Mouse (Mus musculus) frontal cortex, postnatal 14 days (tissue): Measurements from ENCODE around the gene Smoc2.

ENCODE experiments used
- DNase-seq, 2 experiments: peaks; one replicate each; pipeline ENCODE4 v3.0.0; 2022; ENCODE audit warnings: low spot score in 2 of 2

Smoc2 gene

DNA sequence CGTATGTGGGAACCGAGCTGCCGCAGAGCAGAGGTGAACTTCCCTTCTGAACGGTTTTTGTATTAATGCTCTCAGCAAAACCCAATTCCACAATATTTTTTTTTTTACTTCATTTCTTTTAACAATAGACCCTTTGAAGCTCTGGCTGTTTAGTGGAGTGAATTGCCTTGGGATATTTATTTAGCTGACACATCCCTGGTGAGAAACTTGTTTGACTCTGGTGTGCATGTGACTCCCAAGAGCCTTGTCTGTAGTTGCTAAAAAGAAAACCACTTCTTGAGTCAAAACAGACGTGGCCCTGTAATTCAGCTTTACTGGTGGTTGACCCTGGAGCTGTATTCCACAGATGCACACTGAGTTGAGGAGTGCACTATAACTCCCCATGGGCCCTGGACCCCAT, 135.2 kb downstream of the Smoc2 start:
- DNase-seq = no peak

DNA sequence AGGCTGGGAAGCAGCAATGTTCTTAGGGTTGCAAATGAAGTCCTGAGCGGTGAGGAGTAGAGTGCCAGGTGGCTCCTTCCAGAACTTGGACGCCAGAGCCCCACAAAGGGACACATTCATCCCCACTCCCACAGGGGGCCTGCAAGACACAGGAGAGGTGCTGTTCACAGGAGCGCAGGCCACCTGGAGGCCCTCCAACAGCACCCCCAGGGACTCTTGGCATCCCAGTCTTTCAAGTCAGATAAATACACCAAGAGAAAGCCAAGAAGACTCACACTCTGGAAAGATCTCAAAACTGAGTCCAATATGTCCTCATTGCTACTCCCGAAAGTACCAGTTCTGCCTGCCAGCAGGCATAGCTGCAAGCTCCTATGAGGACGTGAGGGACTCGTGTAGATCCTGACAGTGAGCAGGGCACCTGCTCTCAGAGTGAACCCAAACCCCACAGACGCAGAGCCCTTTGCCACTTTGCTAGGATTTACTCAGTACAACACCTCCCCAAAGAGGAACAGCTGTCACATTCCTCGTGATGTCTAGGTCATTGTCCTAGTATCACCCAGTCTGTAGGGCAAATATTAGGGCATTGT, 141.2 kb downstream of the Smoc2 start:
- DNase-seq = no peak

DNA sequence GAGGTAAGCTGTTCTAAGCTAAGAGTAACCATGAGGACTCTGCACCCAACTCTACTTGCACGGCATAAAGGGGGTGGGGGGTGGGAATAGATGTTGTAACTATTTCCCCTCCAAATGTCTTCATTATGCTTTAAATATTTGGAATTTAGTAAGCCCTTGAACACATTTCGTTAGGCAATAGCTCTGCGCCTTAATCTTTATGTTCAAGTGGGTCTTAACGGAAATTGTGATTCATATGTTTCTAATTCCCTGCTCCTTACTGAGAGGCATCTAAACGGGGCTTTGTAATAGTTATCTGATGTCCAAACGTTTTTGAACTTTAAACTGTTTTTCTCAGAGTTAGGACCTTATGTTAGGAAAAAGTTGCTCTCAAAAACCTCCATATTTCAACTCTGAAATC, 147.2 kb downstream of the Smoc2 start:
- DNase-seq = no peak

DNA sequence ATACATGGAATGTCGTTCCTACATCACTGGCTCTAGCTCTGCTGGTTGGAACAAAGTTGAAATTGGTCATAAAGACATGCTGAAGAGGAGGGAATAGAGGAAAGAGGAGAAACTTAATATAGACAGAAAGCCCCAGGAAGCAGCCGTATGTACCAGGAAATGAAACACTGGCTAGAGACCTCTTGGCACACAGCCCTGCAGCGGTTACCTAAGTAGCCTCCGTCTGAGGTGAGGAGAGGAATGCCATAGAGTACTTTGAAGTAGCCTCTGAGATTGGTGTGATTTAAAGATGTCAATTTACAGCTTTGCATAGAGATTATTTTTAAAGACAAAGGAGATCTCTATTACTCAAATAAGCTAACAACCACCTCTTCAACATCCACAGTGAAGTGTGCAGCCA, 155.4 kb downstream of the Smoc2 start:
- no peak for DNase-seq

DNA sequence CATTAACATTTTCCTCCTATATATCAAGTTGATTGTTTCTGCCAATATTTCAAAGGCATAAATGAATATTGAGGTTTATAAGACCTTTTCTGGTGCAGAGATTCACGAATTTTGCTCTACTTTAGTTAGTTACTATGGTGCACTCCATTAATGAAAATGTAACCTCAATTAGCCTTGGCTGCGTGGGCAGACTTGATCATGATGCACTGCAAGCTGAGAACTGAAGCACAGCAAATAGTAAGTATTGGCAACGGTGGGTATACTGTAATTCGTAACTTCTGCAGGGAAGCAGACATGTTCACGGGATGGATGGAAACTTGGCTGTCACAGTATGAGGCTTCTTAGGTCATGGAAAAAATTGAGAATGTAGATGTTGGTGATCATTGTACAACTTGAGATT, 166.3 kb downstream of the Smoc2 start:
- no peak for DNase-seq

DNA sequence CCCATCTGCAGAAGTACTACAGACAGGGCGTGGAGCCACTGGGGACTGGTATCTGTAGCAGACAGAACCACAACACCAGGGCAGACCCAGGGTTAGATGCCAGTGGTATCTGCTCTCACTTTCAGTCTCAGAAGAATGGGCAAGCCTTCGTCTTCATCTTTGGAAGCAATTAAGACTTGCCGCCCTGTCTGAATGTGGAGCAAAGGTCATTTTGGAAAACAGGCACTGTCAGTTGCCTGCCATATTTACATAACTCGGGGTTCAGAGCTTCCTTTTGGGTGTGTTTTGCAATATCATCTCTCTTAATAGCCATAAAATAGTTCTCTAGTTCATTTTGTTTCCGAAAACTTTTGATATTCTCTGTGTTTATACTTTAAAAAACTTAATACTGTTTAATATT, 168.0 kb downstream of the Smoc2 start:
- no peak for DNase-seq
